Mouse (Mus musculus) urinary bladder, postnatal 14 days (tissue): Measurements from ENCODE around the gene Gm2244.
"Not testable (repeated sequence)": the region's sequence is repeated elsewhere in the genome, so short reads cannot be mapped to it uniquely, and the experiment has no call there.

ENCODE experiments used
- DNase-seq: peaks from one replicate; pipeline ENCODE4 v3.0.0; 2021; ENCODE audit warnings: low spot score

The Gm2244 gene

DNA sequence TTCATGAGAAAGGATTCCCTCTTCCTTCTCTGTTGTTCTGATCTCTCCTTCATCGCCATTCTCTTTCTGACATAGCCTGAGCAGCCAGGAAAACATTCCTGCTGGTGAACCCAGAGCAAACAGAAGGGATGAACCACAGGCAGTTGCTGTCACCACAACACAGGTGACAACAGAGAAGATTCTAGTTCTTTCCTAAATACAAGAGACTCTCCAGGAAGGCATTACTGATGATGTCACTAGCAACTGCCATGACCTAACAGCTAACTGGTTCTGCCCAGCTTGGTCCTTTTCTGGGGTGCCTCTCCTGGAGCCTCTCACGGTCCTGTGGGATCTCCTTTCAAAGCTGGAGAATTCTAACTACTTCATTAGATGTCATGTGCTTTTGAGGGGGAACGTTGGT lies at the start of gene Gm2244:
Gene Gm2244, minus strand, starts transcription at position 101 of the 400 bp plus-strand sequence.
- not testable (repeated sequence) for DNase-seq

DNA sequence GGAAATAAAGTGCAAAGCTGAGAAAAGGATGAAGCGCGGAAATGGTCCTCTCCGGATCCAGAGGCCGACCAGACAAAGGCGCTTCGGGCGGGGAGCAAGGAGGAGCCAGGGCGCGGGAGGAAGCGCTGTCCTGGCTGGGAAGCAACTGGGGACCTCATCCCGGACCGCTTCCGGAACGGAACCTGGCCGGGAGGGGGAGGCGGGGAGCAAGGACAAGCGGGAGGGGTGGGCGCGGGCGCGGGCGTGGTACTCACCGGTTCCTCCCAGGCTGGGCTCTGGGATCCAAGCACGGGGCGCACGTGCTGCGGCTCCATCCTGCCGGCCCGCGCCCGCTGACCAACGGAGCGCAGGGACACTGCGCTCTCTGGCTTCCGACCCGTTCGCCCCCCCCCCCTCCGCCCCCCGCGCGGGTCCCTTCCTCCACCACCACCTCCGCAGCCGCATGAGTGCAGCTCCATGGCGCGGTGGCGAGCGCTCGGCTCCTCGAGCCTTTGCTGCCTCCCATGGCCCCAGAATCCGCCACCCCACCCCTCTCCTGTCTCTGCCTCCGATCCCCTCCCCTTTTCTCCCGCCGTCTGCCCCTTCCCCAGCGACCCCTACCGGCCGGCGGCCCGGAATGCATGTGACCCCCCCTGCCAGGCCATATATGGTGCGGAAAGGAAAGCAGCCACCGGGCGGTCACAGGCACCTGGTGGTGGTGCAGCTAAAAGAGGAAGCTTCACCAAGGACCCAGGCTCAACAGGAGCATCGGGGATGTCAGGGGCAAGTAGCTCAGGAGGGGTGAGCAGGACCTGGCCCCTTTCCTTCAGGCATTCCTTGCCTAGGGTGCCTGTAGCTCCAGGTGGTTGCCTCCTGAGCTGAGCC lies 35.3 kb upstream of the Gm2244 start, which contains the start of gene Gm2237:
Gene Gm2237, minus strand, starts transcription at position 332 of the 864 bp plus-strand sequence.
- peak; percentile 17 for DNase-seq
